Mouse (Mus musculus) limb, embryonic 14.5 days (tissue): ENCODE results near the gene Zkscan4. TPM values are rescaled to one million over a fixed set of nuclear protein-coding genes. Genes with fewer than 3 reads are reported as not detected.

Experiments used
- ATAC-seq: fragments of 200-750 bp; cut with Nextera tagmentation; 2 replicates; pipeline ENCODE4 v1.8.0; 2017; ENCODE audit warnings: low read depth, moderate number of reproducible peaks, moderate TSS enrichment; ENCODE audit not compliant: low FRiP score
- DNase-seq: peaks from one replicate; pipeline ENCODE4 v3.0.0-alpha.2; 2015; ENCODE audit warnings: low spot score
- H3K27ac ChIP-seq: fragments of 300-500 bp; sonication (generic); replicated peaks from 2 replicates; pipeline ENCODE4 v1.5.1; 2014; ENCODE audit warnings: low read depth, mild to moderate bottlenecking, low read length, moderate library complexity, mixed read lengths
- H3K27me3 ChIP-seq: fragments of 300-500 bp; sonication (generic); 2 replicates; pipeline ENCODE4 v1.6.1; 2014; ENCODE audit warnings: low read length, mixed read lengths; ENCODE audit not compliant: control insufficient read depth, insufficient read depth
- H3K36me3 ChIP-seq: fragments of 300-500 bp; sonication (generic); 2 replicates; pipeline ENCODE4 v1.6.1; 2014; ENCODE audit warnings: mild to moderate bottlenecking, low read length, moderate library complexity, mixed read lengths; ENCODE audit not compliant: control insufficient read depth, insufficient read depth
- H3K4me1 ChIP-seq: fragments of 300-500 bp; sonication (generic); 2 replicates; pipeline ENCODE4 v1.6.1; 2014; ENCODE audit warnings: antibody characterized with exemption, low read length, mixed read lengths; ENCODE audit not compliant: control insufficient read depth, insufficient read depth
- H3K4me2 ChIP-seq: fragments of 300-500 bp; sonication (generic); replicated peaks from 2 replicates; pipeline ENCODE4 v1.6.1; 2014; ENCODE audit warnings: low read depth, mild to moderate bottlenecking, low read length, moderate library complexity; ENCODE audit not compliant: severe bottlenecking
- H3K4me3 ChIP-seq: fragments of 300-500 bp; sonication (generic); replicated peaks from 2 replicates; pipeline ENCODE4 v1.5.1; 2014; ENCODE audit warnings: low read length
- H3K9ac ChIP-seq: fragments of 300-500 bp; sonication (generic); 2 replicates; pipeline ENCODE4 v1.6.1; 2014; ENCODE audit warnings: mild to moderate bottlenecking, low read depth, low read length, moderate library complexity; ENCODE audit not compliant: severe bottlenecking
- H3K9me3 ChIP-seq: fragments of 300-500 bp; sonication (generic); 2 replicates; pipeline ENCODE4 v1.6.1; 2016; ENCODE audit warnings: low read length; ENCODE audit not compliant: control insufficient read depth
- POLR2A ChIP-seq: fragments of 200-500 bp; IDR thresholded peaks from 2 replicates; pipeline ENCODE4 v1.8.0; 2012; ENCODE audit warnings: inconsistent platforms, mild to moderate bottlenecking, moderate library complexity, borderline replicate concordance; ENCODE audit not compliant: insufficient read depth, insufficient read length; ENCODE audit errors: extremely low read depth
- WGBS: fragments of 180-500 bp; shearing (Covaris S2); extraction: QIAGEN DNeasy Blood & Tissue Kit; methylation state at CpG from one replicate; pipeline ENCODE4 v1.1.7; 2014; 5-methylcytosine and 5-hydroxymethylcytosine counted together
- polyA plus RNA-seq, 2 experiments: library from polyadenylated mRNA; depleted of rRNA in 1 of 2; stranded (reverse) in 1 of 2; unstranded in 1 of 2; fragments of >200 nt; fragmentation: Nextera tagmentation in 1 of 2; extraction: Ambion mirVana in 1 of 2; gene quantifications; 2 replicates each; pipeline versions ENCODE4 v1.2.1 to v1.2.3; 2012 to 2014

The Zkscan4 gene
- polyA plus RNA-seq, 2 experiments = 2.2 to 2.9 TPM

GRCm38 (mm10) chr13:21467336-21467735, 11.4 kb upstream of the Zkscan4 start:
- Histone ChIP-seq H3K27me3 (0 out of 2 replicates have a peak, but pooled peaks cover 5% of the 10 kb centered on the region), H3K4me2 (no peak overlapping the region), H3K9me3 (peaks cover 5% of the 10 kb centered on the region; the same call in 1 of the 2 replicates), H3K4me1 (no peaks in the 10 kb centered on the region), H3K36me3 (no peaks in the 10 kb centered on the region), H3K9ac (no peak overlapping the region), H3K4me3 (no peak overlapping the region), H3K27ac (no peak overlapping the region)
- no peak for DNase-seq
- WGBS = 84% methylated on average over 10 of the region's 10 CpGs
- TF ChIP-seq POLR2A = no peak
- ATAC-seq = no peak

DNA sequence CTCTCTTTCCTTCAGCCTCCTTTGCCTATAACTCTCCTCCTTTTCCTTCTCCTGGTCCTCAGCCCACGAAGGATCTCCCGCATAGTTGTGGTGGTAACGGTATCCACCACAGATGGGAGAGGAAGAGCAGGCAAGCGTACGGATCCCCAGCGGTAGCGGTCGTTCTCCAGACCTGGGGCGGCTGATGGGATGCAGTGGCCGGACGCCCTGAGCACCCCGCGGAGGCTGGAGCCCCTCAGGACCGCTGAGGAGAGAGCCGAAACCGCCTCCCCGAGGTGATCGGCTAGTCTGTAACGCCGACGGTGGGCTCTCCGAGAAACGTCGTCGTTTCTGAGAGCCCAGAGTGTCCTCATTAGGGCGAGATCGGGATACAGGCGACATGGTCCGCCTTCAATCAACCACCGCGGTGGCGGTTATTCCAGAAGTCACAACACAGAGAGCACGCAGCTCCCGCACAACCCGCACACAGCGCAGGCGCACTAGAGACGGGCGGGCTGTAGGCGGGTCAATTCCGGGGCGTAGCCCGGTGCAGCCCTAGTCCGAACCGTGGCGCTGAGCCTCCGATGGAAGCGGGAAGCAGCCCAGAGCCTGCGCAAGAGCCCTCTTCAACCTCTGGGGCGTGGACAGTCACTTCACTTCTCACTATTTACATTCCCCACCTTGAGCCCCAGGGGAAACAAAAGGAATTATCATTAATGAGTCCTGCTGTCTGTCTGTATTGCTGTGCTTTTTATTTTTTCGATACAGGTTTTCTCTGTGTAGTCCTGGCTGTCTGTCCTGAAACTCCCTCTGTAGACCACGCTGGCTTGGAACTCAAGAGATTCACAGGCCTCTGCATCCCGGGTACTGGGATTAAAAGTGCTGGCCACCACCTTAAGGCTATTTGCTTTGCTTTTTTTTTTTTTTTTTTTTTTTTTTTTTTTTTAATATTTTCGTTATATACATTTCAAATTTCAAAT, 10.4 kb upstream of the Zkscan4 start, which contains the start of gene Nkapl:
TSS of gene Nkapl (minus strand) at position 449 of the 959 bp plus-strand sequence.
- 0 out of 2 replicates have a peak, but pooled peaks have one; percentile 51 for TF ChIP-seq POLR2A
- Histone ChIP-seq H3K4me3 (peak within 1 kb of the TSS; percentile 60), H3K36me3 (no peaks in the 10 kb centered on the region), H3K27me3 (0 out of 2 replicates have a peak, but pooled peaks cover 5% of the 10 kb centered on the region), H3K9me3 (peaks cover 5% of the 10 kb centered on the region; the same call in 1 of the 2 replicates), H3K4me1 (no peaks in the 10 kb centered on the region), H3K4me2 (peak within 1 kb of the TSS; percentile 94), H3K9ac (peak within 1 kb of the TSS; percentile 73), H3K27ac (no peak within 1 kb of the TSS; the same call in 1 of the 2 replicates)
- ATAC-seq = peak; percentile 98
- WGBS = 2% methylated on average over 43 of the region's 54 CpGs
- peak; percentile 81 for DNase-seq

DNA sequence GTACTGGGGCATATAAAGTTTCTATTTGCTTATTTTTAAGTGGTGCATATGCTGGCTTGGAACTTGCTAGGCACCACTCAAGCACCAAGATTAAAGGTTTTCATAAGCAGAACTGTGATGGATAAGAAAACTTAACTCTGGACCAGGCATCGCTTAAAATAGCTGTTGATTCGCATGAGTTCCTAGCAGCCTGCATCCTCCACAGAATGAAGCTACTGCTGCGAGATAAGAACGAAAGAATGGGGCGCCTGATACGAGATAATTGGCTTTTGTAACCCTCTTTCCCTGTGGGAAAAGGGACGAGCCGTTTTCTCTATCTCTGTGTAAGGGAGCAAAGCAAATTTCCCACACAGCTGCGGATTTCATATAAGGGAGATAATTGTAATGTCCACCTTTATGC, 9.6 kb upstream of the Zkscan4 start:
- ATAC-seq (no peak), DNase-seq (no peak)
- 0 out of 2 replicates have a peak, but pooled peaks cover 5% of the 10 kb centered on the region for H3K27me3 ChIP-seq
- H3K36me3 ChIP-seq = no peaks in the 10 kb centered on the region
- no peaks in the 10 kb centered on the region for H3K4me1 ChIP-seq
- no peak overlapping the region for H3K27ac ChIP-seq
- H3K4me3 ChIP-seq = peak overlapping the region; percentile 60; the same call in 1 of the 2 replicates
- peak overlapping the region; percentile 94 for H3K4me2 ChIP-seq
- no peak for TF ChIP-seq POLR2A
- WGBS = 43% methylated on average over 9 of the region's 9 CpGs
- no peak overlapping the region for H3K9ac ChIP-seq
- peaks cover 5% of the 10 kb centered on the region; the same call in 1 of the 2 replicates for H3K9me3 ChIP-seq

- H3K27ac ChIP-seq = no peak overlapping the region
- H3K4me2 ChIP-seq = no peak overlapping the region
- no peaks in the 10 kb centered on the region for H3K36me3 ChIP-seq
- H3K9me3 ChIP-seq = peaks cover under 1% of the 10 kb centered on the region; the same call in 1 of the 2 replicates
- 0 out of 2 replicates have a peak, but pooled peaks cover under 1% of the 10 kb centered on the region for H3K27me3 ChIP-seq
- no peak overlapping the region for H3K4me3 ChIP-seq
- no peak overlapping the region for H3K9ac ChIP-seq
- H3K4me1 ChIP-seq = no peaks in the 10 kb centered on the region
- ATAC-seq (no peak), DNase-seq (no peak)
- TF ChIP-seq POLR2A = no peak
- 33% methylated on average over 4 of the region's 4 CpGs for WGBS
Observed at GRCm38 (mm10) chr13:21472427-21472826, 6.3 kb upstream of the Zkscan4 start.

DNA sequence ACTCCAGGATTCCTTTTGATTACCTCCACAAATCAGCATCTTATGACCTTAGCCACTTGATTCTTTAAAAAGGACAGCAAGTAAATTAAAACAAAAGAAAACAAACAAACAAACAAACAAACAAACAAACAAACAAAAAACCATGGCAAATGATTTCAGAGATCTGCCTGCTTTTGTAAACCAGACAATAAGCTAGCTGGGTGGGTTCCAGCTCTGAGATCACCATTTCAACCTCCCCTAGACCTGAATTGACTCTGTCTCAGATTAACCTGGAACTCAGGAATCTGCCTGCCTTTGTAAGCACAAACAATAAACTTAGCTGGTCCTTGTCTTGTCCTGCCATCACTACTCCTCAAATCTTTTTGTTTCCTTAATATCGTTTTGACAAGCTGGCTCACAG, 8.2 kb downstream of the Zkscan4 start:
- Histone ChIP-seq H3K4me2 (no peak overlapping the region), H3K9ac (no peak overlapping the region), H3K9me3 (peaks cover 6% of the 10 kb centered on the region; the same call in 1 of the 2 replicates), H3K27ac (no peak overlapping the region), H3K27me3 (no peaks in the 10 kb centered on the region), H3K36me3 (no peaks in the 10 kb centered on the region), H3K4me3 (no peak overlapping the region), H3K4me1 (no peaks in the 10 kb centered on the region)
- WGBS = 89% methylated on average over 1 of the region's 1 CpGs
- DNase-seq (no peak), ATAC-seq (no peak)
- TF ChIP-seq POLR2A = no peak
